Mouse (Mus musculus): ENCODE measurements around the gene Fndc3b.

DNA sequence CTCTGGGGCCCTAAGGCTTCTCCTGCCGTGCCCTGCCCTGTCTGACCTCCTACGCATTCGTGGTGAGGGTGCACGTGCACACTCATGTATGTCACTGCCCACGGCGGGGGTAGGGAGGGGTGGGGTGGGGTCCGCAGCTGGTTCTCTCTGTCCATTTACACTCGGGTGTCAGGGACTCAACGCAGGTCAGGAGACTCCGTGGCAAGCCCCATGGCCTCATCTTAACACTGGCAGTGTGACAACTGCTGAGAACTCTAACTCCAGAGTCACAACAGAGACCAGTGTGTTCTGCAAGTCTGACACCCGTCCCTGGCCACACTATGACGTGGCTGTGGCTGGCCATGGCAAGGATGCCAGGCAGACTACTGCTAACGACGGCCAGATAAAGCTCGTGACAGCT, 248.2 kb downstream of the Fndc3b start:
- TF ChIP-seq ETS1 (conservative IDR thresholded peaks at IDR 0.05; ENCODE audit: low read depth, low read length) (no peak), CTCF (conservative IDR thresholded peaks at IDR 0.05 in 1 of 2, IDR thresholded peaks at IDR 0.05 in 1 of 2; ENCODE audit: low read depth in 2 of 2, low read length in 2 of 2) (no peak), MYC (IDR thresholded peaks at IDR 0.05; ENCODE audit: low read depth, low read length) (no peak), EP300 (IDR thresholded peaks at IDR 0.05; ENCODE audit: low read length) (no peak), POLR2A (IDR thresholded peaks at IDR 0.05; ENCODE audit: low read depth, low read length) (no peak), NRF1 (IDR thresholded peaks at IDR 0.05; ENCODE audit: low read depth, low read length) (no peak), USF2 (conservative IDR thresholded peaks at IDR 0.05; ENCODE audit: low read depth, low read length) (no peak), NELFE (IDR thresholded peaks at IDR 0.05; ENCODE audit: low read depth, low read length) (no peak), HCFC1 (IDR thresholded peaks at IDR 0.05; ENCODE audit: low read depth, low read length) (no peak)
